Mouse (Mus musculus) heart, postnatal 36 days (tissue): ENCODE results near the gene Ano6. TPM values are rescaled to one million over a fixed set of nuclear protein-coding genes. Genes with fewer than 3 reads are reported as not detected.

Experiments
- DNase-seq, 2 experiments: peaks; one replicate each; pipeline ENCODE4 v3.0.0; 2021 to 2022
- intact Hi-C: fragments of 180-260 bp; cut with DNase I; formaldehyde crosslinking; loops from one replicate; pipeline ENCODE4 v1.15.1; 2025
- total RNA-seq, 2 experiments: library from RNA; stranded (reverse); gene quantifications; 2 replicates each; pipeline ENCODE4 v1.2.3; 2021

The Ano6 gene
- total RNA-seq, 2 experiments from 2014 or later: 20.6 to 23.0 TPM

DNA sequence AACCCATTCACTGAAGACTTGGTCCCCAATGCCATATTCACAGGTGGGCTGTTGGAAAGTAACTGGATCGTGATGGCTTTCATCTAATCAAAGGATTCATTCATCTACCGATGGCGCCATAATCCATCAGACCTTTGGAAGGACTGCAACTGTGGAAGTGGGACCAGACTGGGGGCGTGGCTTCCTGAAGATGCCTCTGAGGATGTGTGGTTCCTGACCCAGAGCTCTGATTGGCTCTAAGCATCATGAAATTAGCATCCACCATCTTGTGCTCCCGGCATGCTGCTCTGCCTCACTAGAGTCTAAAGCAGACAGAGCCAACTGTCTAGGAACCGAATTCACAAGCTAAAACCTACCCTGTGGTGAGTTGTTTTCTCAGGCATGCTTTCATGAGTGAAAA is 24.7 kb upstream of the Ano6 start:
- no peak for DNase-seq
- intact Hi-C loops: loop anchor here (10.0 kb wide), 1 partner anchor 629 kb away; no protein-coding TSS in a partner anchor

DNA sequence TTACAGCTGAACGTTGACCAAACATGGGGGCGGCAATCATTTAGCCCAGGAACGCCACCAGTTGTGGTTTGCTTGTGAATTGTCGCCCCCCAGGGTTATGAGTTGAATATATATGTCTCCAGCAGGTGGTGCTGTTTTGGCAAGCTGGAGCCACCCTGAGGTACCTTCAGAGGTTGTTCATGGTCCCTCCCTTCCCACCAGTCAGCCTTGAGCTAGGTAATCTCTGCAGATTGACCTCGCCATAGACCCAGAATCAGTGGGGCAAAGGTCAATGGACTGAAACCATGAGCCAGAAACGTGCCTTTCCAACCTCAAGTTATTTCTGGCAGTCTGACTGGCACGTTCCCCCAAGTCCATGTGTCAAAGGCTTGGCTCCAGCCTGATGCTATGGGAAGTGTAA is 22.8 kb upstream of the Ano6 start:
- DNase-seq: no peak
- intact Hi-C loops: loop anchor here (10.0 kb wide), 1 partner anchor 627 kb away; no protein-coding TSS in a partner anchor

DNA sequence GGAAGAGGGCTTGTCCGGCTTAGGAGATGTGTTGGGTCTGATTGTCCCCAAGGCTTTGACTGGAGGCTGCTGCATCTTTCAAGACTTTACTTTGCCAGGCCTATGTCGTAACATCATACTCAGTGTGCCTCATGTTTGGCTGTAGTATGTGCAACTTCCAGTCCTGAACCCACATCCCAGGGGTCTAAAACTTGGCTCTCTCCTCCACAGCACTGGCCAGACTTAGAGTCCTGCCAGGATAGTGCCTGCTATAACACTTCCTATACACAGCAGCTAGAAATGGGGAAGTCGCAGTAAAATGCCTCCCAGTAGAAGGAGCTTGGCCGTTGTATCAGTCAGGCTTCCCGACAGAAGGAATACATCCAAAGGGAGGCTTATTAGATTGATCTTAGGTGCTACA is 21.9 kb upstream of the Ano6 start:
- intact Hi-C loops: loop anchor here (10.0 kb wide), 1 partner anchor 626 kb away; no protein-coding TSS in a partner anchor
- peak; percentile 43 to 47 for DNase-seq

DNA sequence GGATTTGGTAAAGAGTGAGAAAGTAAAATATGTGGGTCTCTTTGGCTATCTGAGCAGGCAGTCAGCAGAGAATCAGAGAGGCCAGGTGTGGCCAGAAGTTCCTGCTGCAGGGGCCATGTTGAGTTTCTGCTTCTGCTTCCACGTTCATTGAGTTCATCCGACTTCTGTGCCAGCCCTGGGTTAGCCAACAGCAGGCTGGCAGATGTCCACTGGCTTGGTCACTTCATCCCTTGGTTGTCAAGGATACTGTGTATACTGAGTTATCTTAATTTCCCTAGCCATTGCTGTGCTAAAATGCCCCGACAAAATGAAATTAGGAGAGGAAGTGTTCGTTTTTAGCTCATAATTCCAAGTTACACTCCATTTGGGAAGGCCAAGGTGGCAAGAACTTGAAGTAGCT is 21.1 kb upstream of the Ano6 start:
- DNase-seq: peak; percentile 32 to 47
- intact Hi-C loops: loop anchor here (10.0 kb wide), 1 partner anchor 625 kb away; no protein-coding TSS in a partner anchor

DNA sequence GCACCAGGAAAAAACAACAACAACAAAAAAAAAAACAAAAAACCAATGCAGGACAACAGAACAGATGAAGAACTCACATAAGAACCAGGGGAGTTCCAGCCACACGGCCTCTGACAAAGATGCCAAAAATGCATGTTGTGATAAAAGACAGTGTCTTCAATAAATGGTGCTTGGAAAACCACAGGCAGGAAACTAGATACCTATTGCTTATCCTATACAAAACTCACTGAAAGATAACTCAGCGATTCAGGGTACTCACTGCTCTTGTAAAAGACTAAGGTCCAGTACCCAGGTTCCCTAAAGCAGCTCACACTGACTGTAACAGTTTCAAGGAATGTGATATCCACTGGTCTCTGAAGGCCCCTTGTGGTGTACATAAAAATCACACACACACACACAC is 20.3 kb upstream of the Ano6 start:
- intact Hi-C loops: loop anchor here (5.0 kb wide), 2 partner anchors 67 to 112 kb away; no protein-coding TSS in a partner anchor
- DNase-seq: no peak

DNA sequence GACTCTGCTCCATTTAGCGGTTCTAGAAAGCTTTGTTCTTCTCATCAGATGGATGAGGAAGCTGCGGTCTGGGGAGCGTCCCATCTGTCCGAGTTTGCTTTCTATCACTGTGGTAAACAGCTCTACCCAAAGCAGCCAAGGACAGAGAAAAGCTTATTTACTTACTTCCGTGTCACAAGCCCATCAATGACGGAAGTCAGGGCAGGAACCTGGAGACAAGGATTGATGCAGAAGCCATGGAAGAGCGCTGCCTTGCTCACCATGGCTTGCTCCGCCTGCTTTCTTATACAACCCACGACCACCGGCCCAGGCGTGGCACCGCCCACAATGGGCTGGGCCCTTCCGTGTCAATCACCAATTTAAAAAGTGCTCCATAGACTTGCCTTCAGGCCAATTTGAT is 18.3 kb upstream of the Ano6 start:
- intact Hi-C loops: loop anchor here (5.0 kb wide), 2 partner anchors 65 to 110 kb away; no protein-coding TSS in a partner anchor
- DNase-seq: no peak

DNA sequence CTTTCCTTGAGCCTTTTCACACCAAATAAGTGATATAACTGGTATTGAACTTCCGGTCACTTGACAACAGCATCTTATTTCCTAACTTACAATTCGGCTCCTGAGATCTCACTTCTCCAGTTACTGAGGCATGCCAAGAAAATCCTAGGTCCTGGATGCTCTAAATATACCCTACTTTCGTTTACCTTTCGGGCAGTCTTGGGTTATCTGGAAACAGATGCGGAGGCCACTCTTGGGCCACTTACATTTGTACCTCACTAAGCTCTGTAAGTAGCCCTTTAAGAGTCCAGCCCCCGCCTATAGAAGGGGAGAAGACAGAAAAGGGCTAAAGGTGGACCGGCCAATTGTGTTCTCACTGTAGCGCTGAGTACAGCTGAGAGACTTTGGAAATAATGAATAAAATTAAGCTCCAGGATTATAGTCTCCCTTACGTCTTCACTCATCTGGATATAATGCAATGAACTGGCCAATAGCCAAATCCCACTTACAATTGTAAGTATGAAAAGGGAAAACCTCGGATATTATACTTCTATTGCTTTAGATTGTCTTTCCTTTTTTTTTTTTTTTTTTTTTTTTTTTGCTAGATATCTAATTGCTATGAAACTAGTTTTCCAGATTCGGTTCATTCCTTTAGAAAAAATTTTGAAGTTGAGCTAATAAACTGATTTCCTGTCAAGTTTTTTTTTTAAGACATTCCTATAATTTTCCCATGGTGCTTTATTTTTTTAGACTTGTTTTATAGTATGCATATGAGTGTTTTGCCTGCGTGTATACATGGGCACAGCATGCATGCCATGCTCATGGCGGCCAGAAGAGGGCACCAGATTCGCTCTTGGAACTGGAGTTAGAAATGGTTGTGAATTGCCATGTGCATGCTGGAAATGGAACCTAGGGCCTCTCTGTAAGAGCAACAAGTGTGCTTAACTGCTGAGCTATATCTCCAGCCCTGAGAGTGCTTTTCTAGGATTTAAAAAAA is 17.5 kb upstream of the Ano6 start:
- DNase-seq: peak; percentile 78 to 82
- intact Hi-C loops: loop anchor here (1.0 to 5.0 kb wide), 4 partner anchors 17 to 170 kb away; partner anchors contain the start of gene Ano6

DNA sequence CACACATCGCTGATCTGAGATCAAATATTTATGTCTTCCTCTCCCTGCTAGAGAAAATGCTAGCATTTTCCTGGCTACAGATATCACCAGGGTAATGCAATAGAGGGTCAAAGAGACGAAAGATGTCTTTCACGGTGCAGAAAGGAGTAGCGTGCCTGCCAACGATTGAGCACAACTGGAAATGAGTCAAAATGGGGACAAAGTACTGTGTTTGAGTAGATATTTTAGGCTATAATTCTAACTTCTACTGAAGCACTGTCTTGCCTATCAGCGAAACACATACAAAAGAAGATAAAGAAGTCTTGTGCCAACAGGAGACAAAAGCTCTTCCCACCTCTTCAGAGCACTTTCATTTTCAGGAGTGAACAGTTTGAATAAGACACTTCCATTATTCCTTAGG is 16.4 kb upstream of the Ano6 start:
- intact Hi-C loops: loop anchor here (5.0 kb wide), 2 partner anchors 63 to 108 kb away; no protein-coding TSS in a partner anchor
- no peak for DNase-seq

DNA sequence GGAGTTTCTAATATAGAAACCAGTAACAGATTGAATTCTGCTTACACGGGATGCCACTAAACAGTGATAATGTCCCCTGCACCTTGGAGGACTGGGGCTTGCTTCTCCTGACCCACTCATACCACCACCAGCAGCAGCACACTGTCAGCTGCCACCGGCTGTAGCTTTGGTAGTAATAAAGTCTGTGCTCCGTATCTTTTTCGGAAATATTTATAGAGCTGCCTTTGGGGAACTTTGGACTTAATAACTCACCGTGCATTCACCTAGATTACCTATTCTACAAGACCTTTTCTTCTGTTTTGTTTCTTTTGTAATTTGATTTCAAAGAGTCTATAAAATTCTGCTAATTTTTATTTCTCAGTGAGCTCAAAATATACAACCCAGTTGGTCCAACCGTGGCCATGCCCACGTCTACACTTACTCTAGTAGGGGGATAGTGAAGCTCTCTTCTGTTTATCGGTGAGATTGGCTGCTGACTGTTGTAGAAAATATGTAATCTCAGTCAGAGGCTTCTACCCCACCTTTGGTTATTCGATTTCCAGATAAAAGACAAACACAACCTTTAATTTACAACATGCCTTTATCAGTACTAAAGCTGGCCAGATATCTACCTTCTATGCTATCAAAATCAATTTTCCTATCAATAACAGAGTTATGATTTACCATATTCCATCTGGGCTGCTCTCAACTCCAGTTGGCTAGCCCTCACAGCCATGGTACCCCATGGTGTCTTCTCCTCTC is 15.8 kb upstream of the Ano6 start:
- DNase-seq: no peak
- intact Hi-C loops: loop anchor here (5.0 kb wide), 2 partner anchors 62 to 107 kb away; no protein-coding TSS in a partner anchor

DNA sequence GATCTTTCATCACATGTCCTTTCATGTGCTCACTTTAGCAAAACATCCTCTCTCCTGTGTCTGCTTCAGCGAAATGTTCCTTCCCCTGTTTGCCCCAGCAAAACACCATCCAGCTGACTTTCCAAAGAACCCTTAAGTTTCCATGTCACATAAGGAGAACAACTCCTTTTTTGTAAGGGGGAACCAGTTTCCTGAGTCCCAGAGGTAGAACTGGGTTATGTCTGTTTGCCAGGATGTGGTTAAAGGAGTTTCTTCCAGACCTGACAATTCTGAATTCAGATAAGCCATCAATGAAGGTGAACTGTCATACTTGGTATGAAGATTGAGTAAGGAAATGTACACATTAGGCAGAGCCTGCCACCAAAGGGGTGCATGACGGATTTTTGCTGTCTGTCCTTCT is 12.9 kb upstream of the Ano6 start:
- intact Hi-C loops: no loop called here
- no peak for DNase-seq

DNA sequence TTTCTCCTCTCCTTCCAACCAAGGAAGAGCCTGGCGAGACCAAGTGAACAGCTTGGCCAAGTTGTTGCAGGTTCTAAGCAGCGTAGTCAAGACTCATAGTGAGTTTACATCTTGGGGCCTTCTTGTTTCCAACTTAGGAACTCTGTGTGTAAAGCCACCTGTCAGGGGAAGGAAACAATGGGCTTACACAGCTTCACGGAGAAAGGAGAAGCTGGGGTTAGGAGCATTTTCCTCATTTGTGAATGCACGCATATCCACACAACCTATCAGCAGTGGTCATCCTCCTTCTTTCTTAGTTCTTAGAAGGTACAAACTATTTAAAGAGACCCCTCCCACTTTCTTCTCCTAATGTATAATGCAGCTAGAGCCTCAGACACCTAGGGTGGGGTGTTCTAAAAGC is 11.9 kb upstream of the Ano6 start:
- intact Hi-C loops: no loop called here

DNA sequence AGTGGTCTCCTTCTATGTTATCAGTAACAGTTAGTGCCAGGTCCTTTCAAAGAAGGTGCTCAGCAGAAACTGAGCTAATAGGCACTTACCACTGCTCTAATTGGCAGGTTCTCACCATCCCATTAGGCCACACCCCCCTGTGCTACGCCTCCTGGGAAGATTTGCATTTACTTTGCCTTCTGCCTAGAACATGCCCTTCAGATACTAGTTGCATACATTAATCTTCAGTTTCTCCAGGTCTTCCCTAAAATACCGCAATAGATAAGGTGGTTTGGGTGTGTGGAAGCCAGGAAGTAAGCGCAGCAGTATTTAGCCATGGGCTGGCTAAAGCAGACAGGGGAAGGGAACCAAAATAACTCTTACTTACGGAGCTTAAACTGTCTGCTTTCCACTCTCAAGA is 4.0 kb upstream of the Ano6 start:
- intact Hi-C loops: no loop called here

More for the DNA sequence above, 11.9 kb upstream of the Ano6 start:
- no peak for DNase-seq

DNA sequence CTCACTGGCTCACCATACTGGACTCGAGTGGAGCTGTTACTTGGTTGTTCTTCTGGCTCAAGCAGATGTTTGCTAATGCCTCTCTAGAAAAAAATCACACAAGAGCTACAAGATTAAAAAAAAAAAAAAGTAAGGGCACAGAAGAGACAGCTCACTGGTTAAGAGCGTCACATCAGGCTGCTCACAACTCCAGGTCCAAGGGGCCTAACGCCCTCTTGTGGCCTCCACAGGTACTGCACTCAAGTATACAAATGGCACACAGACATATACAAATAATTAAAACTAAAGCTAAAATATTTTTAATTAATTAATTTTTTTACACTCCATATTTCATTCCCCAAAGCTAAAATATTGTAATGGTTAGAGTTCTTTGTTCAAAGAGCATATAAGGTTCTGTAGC is 3.1 kb upstream of the Ano6 start:
- intact Hi-C loops: no loop called here
- DNase-seq: no peak

More for the DNA sequence above, 4.0 kb upstream of the Ano6 start:
- DNase-seq: no peak

DNA sequence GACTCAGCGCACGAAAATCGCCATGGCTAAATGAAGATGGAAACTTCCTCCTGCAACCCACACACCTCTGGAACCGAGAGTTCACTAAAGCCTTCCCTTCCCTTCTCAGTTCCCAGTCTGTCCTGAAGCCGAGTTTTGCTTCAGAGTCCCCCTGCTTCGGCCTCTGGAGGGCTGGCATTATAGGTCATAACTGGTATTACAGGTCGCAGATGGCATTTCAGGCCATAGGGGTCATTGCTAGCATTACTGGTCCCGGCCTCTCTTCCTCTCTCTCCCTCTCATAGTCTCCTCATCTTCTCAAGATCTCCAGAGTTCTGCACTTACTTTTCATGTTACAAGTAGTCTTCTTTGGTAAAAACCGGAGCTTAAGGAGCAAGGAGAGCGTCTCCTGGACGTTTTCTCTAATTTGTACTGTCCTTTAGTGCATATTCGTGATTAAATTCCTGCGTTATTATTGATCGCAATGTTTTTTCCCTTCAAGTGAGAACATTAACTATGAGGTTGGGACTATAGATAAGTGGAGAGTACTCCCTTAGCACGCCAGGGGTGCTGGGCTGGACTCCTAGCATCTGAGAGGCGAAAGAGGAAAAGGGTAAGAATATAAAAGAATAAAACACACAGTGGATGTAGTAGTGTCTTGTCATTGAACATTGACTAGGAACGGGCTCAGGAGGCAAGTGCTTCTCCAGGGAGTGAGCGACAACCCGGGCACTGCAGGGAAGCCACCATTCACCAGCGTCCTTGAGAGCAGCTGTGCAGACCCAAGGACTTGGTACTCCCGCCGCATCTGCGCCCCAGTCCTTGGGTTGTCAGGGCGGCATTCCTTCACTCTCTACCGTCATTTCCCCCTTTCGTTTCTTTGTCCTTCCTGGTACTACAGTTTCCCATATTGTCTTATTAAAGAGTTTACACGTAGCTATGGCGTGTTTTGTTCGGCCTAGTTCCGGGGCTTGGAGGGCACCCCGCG is 798 bp upstream of the Ano6 start:
- DNase-seq: no peak
- intact Hi-C loops: loop anchor here (1.0 to 5.0 kb wide), 4 partner anchors 15 to 497 kb away; partner anchors contain the start of gene Arid2

DNA sequence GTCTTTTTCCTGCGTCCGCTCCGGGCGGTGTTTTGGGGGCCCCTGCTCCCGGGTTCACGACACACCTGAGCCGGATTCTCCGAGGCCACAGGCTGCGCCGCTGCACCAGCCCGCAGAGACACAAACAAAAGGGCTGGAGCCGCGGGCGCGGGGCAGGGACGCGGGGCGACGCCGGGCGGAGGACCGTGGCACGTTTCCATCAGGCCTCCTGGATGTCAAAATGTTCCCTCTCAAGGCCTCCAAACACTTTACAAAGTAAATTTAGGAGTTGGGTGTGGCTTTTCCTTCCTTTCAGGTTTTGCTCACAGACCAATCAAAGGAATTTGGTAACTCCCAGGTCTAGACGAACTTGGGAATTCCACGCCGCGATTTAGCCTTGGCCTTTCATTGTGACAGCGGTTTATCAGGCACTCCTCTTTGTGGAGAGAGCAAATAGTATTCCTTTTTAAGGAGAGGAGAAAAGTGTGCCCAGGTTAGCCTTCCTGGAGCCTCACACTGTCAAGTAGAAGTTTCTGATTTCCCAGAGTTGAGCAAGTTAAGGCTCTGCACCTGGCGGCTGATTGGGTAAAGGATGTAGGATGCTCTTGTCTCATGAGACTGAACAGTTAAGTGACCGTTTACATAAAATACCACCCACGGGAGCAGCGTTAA is 623 bp downstream of the Ano6 start:
- peak in 1 of 2 experiments; percentile 62 for DNase-seq

DNA sequence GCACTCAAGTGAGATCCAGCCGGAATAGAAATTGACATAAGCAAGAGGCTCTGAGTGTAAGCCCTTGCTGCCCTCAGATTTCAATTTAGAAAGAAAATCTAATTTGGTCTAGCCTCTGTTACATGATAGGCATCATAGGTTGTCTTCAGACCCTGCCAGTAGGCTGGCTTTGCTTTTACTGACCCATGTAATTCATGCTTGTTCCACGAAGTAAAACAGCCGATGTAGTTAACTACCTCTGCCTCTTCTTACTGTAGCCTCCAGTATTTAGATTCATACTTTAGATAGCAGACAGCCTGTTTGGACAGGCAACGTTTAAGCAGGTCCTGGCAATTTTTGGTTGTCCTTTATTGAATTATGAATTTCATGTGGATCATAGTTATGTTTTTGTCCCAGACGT is 1.2 kb downstream of the Ano6 start:
- intact Hi-C loops: loop anchor here (1.0 to 5.0 kb wide), 4 partner anchors 13 to 495 kb away; partner anchors contain the start of gene Arid2
- DNase-seq: no peak

More for the DNA sequence above, 623 bp downstream of the Ano6 start:
- intact Hi-C loops: loop anchor here (1.0 to 5.0 kb wide), 4 partner anchors 14 to 496 kb away; partner anchors contain the start of gene Arid2

DNA sequence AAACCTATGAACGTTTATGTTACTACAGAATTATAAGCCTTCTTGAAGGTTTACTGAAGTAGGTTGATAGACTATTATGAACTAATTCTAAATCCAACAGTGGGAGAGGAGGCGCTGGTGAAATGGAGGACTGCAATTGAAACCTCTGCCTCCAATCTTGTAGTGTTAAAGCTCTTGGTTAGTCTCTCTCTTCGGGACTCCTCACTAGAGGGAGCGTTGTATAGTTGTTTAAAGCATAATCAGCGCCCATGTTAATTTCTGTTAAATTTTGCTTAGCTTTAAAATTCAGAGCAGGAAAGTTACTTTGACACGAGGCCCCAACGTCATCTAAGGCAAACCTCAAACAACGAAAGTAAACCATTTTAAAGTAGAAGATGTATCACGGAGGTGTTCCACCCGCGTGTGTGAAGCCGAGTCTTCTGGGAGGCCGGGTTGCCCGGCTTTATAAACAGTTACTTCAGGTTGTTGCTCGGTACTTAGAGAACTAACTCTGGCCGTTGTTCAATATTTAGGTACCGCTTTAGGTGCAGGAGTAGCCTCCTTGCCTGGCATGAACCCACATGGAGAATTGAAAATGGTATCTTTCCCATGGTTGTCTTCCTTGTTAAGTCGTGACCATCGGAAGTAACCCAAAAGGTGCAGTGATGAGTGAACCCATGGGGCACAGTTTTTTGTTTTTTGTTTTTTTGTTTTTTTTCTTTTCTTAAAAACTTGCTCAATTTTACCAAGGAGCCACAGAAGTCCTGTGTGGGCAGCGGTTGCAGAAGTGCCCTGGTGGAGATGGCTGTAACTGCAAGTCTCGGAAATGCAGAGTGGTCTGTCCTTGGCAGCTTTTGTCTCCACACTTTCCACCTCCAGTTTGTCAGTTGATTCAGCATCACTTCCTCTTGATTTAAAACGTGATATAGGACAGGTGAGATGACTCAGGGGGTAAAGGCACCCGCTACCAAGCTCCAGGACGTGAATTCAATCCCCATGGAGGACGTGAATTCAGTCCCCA is 1.9 kb downstream of the Ano6 start:
- intact Hi-C loops: loop anchor here (5.0 kb wide), 1 partner anchor 495 kb away; the partner anchor contains the start of gene Arid2
- DNase-seq: no peak
